Mouse (Mus musculus) hindbrain, embryonic 11.5 days (tissue): ENCODE data around the gene Slc25a16. TPM values are rescaled to one million over a fixed set of nuclear protein-coding genes. Genes with fewer than 3 reads are reported as not detected.
A peak's percentile ranks its signal among the peaks of the same experiment; 100 is the strongest.

Experiments used
- ATAC-seq: fragments of 200-750 bp; cut with Nextera tagmentation; 2 replicates; pipeline ENCODE4 v1.8.0; 2017; ENCODE audit warnings: mild to moderate bottlenecking, moderate TSS enrichment, moderate library complexity; ENCODE audit not compliant: low FRiP score
- DNase-seq: peaks from one replicate; pipeline ENCODE4 v3.0.0-alpha.2; 2015; ENCODE audit warnings: low spot score
- H3K27ac ChIP-seq: fragments of 300-500 bp; sonication (generic); 2 replicates; pipeline ENCODE4 v1.5.1; 2014; ENCODE audit warnings: mild to moderate bottlenecking, low read depth, low read length
- H3K27me3 ChIP-seq: fragments of 300-500 bp; sonication (generic); 2 replicates; pipeline ENCODE4 v1.6.1; 2014; ENCODE audit warnings: mild to moderate bottlenecking, low read length, moderate library complexity, mixed read lengths; ENCODE audit not compliant: control insufficient read depth, insufficient read depth
- H3K36me3 ChIP-seq: fragments of 300-500 bp; sonication (generic); 2 replicates; pipeline ENCODE4 v1.6.1; 2014; ENCODE audit warnings: mild to moderate bottlenecking, low read length, moderate library complexity, mixed read lengths; ENCODE audit not compliant: control insufficient read depth, insufficient read depth
- H3K4me1 ChIP-seq: fragments of 300-500 bp; sonication (generic); replicated peaks from 2 replicates; pipeline ENCODE4 v1.6.1; 2014; ENCODE audit warnings: low read length, mixed read lengths; ENCODE audit not compliant: control insufficient read depth, insufficient read depth
- H3K4me2 ChIP-seq: fragments of 300-500 bp; sonication (generic); replicated peaks from 2 replicates; pipeline ENCODE4 v1.6.1; 2014; ENCODE audit warnings: mild to moderate bottlenecking, low read depth, low read length
- H3K4me3 ChIP-seq: fragments of 300-500 bp; sonication (generic); 2 replicates; pipeline ENCODE4 v1.5.1; 2014; ENCODE audit warnings: low read depth, low read length
- H3K9ac ChIP-seq: fragments of 300-500 bp; sonication (generic); 2 replicates; pipeline ENCODE4 v1.6.1; 2014; ENCODE audit warnings: low read depth, low read length
- H3K9me3 ChIP-seq: fragments of 300-500 bp; sonication (generic); 2 replicates; pipeline ENCODE4 v1.6.1; 2016; ENCODE audit warnings: low read length; ENCODE audit not compliant: control insufficient read depth
- WGBS: fragments of 180-500 bp; shearing (Covaris S2); extraction: QIAGEN DNeasy Blood & Tissue Kit; methylation state at CpG from one replicate; pipeline ENCODE4 v1.1.7; 2014; 5-methylcytosine and 5-hydroxymethylcytosine counted together
- polyA plus RNA-seq: library from polyadenylated mRNA; unstranded; fragments of >200 nt; fragmentation: Nextera tagmentation; extraction: Ambion mirVana; gene quantifications from 2 replicates; pipeline ENCODE4 v1.2.1, GENCODE M21; 2014

The Slc25a16 gene
- polyA plus RNA-seq, 1 experiment from 2014 or later: 11.6 TPM

DNA sequence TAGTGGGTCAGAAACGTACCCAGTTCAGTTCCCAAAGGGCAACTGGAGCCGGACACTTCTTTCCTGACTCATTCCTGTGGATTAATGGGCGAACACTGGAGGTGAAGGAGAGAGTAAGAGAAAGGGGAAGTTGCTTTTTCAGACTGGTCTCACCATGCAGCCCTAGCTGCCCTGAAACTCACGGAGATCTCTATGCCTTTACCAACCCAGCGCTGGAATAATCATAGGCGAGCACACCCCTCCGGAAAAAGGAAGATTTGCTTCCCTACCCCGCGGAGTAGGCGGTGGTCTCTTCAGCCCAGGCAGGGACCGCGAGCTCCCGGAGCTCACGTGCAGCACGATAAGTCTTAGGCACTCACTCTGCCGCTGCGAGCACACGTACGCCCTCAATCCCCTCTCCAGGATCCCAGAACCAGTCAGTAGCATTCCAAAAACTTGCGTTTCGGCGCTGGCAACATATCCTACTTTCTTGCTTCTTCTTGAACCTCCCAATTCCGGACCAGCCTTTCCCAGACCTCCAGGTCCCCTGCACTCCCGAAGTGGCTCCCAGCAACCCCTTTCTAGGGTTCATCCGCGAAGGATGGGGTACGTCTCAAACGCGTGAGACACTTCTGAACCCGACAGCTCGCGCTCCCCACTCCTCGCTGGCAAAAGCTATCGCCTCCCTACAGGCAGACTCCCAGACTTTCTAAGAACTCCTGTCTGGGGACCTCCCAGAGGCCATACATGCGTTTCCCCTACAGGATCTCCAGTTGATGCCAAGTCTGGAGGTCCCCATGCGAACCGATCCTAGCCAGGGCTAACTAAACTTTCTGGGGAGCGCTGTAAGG, 34.2 kb upstream of the Slc25a16 start:
- Histone ChIP-seq H3K27ac (no peak overlapping the region), H3K4me2 (peak overlapping the region; percentile 98), H3K36me3 (no peaks in the 10 kb centered on the region), H3K9me3 (no peaks in the 10 kb centered on the region), H3K9ac (peak overlapping the region; percentile 68), H3K27me3 (no peaks in the 10 kb centered on the region), H3K4me1 (no peaks in the 10 kb centered on the region; the same call in 1 of the 2 replicates), H3K4me3 (peak overlapping the region; percentile 66)
- DNase-seq (peak; percentile 65), ATAC-seq (0 out of 2 replicates have a peak, but pooled peaks have one; percentile 39)
- under 1% methylated on average over 38 of the region's 38 CpGs for WGBS

DNA sequence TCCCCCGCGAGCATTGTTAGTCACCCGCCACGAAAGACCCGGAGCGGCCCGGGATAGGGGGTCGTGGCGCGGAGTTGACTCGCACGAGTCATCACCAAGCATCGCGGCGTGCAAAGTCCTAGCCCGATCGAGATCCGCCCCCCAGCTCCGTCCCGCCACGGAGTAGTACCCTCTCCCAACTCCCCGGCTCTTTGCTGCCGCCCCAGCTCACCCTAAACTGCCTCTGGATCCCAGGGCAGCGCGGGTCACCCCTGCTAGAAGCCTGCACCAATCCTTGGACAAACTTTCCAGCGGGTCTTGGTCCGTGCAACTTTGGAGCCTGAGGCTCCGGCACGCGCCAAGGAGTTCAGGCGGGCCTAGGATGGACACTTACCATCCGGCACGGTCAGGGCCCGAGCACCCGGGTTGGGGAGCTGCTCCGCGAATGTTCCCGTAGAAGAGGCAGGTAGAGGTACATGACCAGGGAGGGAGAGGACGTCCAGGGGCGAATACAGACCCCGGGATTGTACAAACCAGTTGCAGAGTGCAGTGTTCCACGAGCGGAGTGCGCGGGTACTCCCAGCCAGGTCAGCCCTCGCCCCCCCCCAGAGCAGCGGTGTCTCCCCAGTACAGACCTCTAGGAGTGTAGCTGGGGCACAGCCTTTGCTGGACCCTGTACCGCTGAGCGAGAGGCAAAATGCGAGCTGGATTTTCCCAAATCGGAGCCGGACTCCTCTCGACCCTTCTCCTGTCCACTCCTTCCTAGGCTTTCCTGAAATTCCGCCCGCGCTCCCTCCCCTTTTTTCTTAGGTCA, 33.4 kb upstream of the Slc25a16 start:
- peak overlapping the region; percentile 98 for H3K4me2 ChIP-seq
- peak overlapping the region; percentile 68 for H3K9ac ChIP-seq
- H3K27me3 ChIP-seq: no peaks in the 10 kb centered on the region
- ATAC-seq (peak; percentile 82), DNase-seq (peak; percentile 89)
- peak overlapping the region; percentile 66 for H3K4me3 ChIP-seq
- H3K27ac ChIP-seq: no peak overlapping the region
- H3K4me1 ChIP-seq: no peaks in the 10 kb centered on the region; the same call in 1 of the 2 replicates
- H3K36me3 ChIP-seq: no peaks in the 10 kb centered on the region
- WGBS: under 1% methylated on average over 56 of the region's 56 CpGs
- no peaks in the 10 kb centered on the region for H3K9me3 ChIP-seq

- H3K9me3 ChIP-seq: no peaks in the 10 kb centered on the region
- no peak for ATAC-seq
- H3K27me3 ChIP-seq: no peaks in the 10 kb centered on the region
- H3K36me3 ChIP-seq: no peaks in the 10 kb centered on the region
- no peak overlapping the region for H3K4me2 ChIP-seq
- DNase-seq: no peak
- no peak overlapping the region for H3K27ac ChIP-seq
- H3K4me1 ChIP-seq: no peaks in the 10 kb centered on the region; the same call in 1 of the 2 replicates
- H3K4me3 ChIP-seq: no peak overlapping the region
- WGBS: 89% methylated on average over 3 of the region's 3 CpGs
- H3K9ac ChIP-seq: no peak overlapping the region
Observed at GRCm38 (mm10) chr10:62891025-62891424, 29.4 kb upstream of the Slc25a16 start.

GRCm38 (mm10) chr10:62892549-62893232, 27.7 kb upstream of the Slc25a16 start:
- no peak overlapping the region for H3K4me2 ChIP-seq
- no peak overlapping the region for H3K27ac ChIP-seq
- DNase-seq (no peak), ATAC-seq (no peak)
- 26% methylated on average over 4 of the region's 4 CpGs for WGBS
- no peaks in the 10 kb centered on the region for H3K4me1 ChIP-seq
- no peaks in the 10 kb centered on the region for H3K27me3 ChIP-seq
- no peak overlapping the region for H3K9ac ChIP-seq
- no peaks in the 10 kb centered on the region for H3K9me3 ChIP-seq
- H3K4me3 ChIP-seq: no peak overlapping the region
- no peaks in the 10 kb centered on the region for H3K36me3 ChIP-seq

DNA sequence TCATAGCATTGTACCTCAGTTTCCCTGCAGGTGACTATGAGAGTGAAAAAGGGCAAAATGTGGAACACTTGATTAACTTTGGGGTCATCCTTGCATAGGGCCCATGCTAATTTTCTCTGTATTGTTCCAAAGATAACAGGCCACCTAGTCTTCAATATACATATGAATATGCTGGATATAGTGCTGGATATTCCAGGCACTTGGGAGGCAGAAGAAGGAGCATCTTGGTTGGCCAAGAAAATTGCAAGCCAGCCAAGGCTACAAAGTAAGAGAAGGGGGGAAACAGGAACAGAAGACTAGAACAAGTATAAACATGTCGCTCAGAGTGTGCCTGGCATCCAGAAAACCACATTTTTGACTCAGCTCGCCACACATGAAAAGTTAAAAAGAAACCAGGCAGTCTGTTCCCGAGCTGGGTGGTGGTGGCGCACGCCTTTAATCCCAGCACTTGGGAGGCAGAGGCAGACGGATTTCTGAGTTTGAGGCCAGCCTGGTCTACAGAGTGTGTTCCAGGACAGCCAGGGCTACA, 27.0 kb upstream of the Slc25a16 start:
- 75% methylated on average over 6 of the region's 6 CpGs for WGBS
- no peaks in the 10 kb centered on the region for H3K27me3 ChIP-seq
- H3K4me3 ChIP-seq: no peak overlapping the region
- no peak overlapping the region for H3K4me2 ChIP-seq
- no peaks in the 10 kb centered on the region for H3K9me3 ChIP-seq
- DNase-seq (no peak), ATAC-seq (no peak)
- H3K36me3 ChIP-seq: no peaks in the 10 kb centered on the region
- no peak overlapping the region for H3K9ac ChIP-seq
- no peaks in the 10 kb centered on the region for H3K4me1 ChIP-seq
- H3K27ac ChIP-seq: no peak overlapping the region

DNA sequence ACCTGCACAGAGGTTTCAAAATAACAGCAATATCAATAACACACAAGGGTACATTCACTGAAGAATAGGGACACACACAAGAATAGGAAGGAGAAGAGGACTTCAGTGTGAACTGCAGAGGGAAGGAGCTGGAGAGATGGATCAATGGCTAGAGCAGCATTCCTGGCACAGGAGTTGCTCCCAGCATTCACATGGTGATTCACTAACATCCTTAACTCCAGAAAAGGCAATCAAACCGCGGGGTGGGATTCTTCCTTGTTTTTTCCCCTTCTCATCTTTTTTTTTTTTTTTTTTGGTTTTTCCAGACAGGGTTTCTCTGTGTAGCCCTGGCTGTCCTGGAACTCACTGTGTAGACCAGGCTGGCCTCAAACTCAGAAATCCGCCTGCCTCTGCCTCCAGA, 26.0 kb upstream of the Slc25a16 start:
- DNase-seq: no peak
- no peak overlapping the region for H3K4me2 ChIP-seq
- H3K4me1 ChIP-seq: no peaks in the 10 kb centered on the region
- 65% methylated on average over 3 of the region's 3 CpGs for WGBS
- H3K36me3 ChIP-seq: no peaks in the 10 kb centered on the region
- H3K9ac ChIP-seq: no peak overlapping the region
- no peak overlapping the region for H3K4me3 ChIP-seq
- no peak overlapping the region for H3K27ac ChIP-seq
- ATAC-seq: no peak
- H3K9me3 ChIP-seq: no peaks in the 10 kb centered on the region
- H3K27me3 ChIP-seq: no peaks in the 10 kb centered on the region

DNA sequence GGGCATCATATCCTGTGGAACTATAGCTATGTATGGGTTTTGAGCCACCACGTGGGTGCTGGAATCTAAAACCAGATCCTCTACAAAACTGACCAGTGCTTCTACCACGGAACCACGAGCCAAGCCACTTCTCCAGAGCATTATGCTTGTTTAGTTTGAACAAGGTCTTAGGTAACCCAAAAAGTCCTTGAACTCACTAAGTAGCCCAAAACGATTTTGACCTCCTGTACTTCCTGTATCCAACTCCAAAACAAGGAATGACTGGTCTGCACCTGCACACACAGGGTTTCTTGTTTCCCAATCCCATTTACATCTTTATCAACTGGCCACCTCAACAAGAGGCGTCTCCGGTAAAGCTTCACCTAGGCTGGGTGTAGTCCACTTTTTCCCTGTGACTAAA, 25.0 kb upstream of the Slc25a16 start:
- Histone ChIP-seq H3K4me1 (no peaks in the 10 kb centered on the region), H3K4me3 (no peak overlapping the region), H3K27ac (no peak overlapping the region), H3K9me3 (no peaks in the 10 kb centered on the region), H3K36me3 (no peaks in the 10 kb centered on the region), H3K27me3 (no peaks in the 10 kb centered on the region), H3K9ac (no peak overlapping the region), H3K4me2 (no peak overlapping the region)
- DNase-seq: no peak
- no peak for ATAC-seq
- 87% methylated on average over 6 of the region's 6 CpGs for WGBS

DNA sequence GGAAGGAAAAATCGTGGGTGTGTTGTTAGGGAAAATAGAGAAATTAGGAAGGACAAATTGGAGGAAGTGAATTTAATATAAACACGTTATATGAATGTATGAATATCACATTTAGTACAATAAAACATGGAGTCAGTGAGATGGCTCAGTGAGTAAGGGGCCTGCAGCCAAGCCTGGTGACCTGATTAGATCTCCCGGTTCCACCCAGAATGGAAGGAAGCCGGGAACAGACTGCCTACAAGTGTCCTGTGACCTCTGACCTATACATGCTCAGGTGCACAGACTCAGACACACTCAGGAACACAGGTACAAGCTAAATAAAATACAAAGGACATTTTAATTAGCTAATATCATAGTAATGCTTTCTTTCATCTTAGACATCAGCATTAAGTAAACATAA, 24.4 kb upstream of the Slc25a16 start:
- DNase-seq (no peak), ATAC-seq (no peak)
- no peak overlapping the region for H3K4me2 ChIP-seq
- H3K9ac ChIP-seq: no peak overlapping the region
- H3K36me3 ChIP-seq: no peaks in the 10 kb centered on the region
- no peaks in the 10 kb centered on the region for H3K27me3 ChIP-seq
- H3K4me3 ChIP-seq: no peak overlapping the region
- H3K9me3 ChIP-seq: no peaks in the 10 kb centered on the region
- WGBS: 74% methylated on average over 4 of the region's 4 CpGs
- H3K4me1 ChIP-seq: no peaks in the 10 kb centered on the region
- no peak overlapping the region for H3K27ac ChIP-seq
